Mouse (Mus musculus): ENCODE data around the gene Syt17. TPM values are rescaled to one million over a fixed set of nuclear protein-coding genes. Genes with fewer than 3 reads are reported as not detected.

Gene Syt17
- polyA plus RNA-seq, 1 experiment from 2014 or later = 11.6 TPM

- H3K4me2 ChIP-seq = no peak overlapping the region
- no peak overlapping the region for H3K4me3 ChIP-seq (replicated peaks)
- no peak overlapping the region for H3K9ac ChIP-seq
- H3K36me3 ChIP-seq = peaks cover 4% of the 10 kb centered on the region; the same call in 1 of the 2 replicates
- WGBS = 72% methylated on average over 10 of the region's 10 CpGs
- H3K4me1 ChIP-seq = peaks cover 33% of the 10 kb centered on the region
- ATAC-seq (replicated peaks; ENCODE audit: low FRiP score) = no peak
- no peaks in the 10 kb centered on the region for H3K9me3 ChIP-seq (replicated peaks)
- H3K27me3 ChIP-seq = no peaks in the 10 kb centered on the region
- H3K27ac ChIP-seq = no peak overlapping the region
These were observed 33.2 kb upstream of the Syt17 start for GRCm38 (mm10) chr7:118481047-118481810.

- H3K9ac ChIP-seq = no peak overlapping the region
- H3K4me3 ChIP-seq (replicated peaks) = no peak overlapping the region
- no peaks in the 10 kb centered on the region for H3K27me3 ChIP-seq
- no peak for ATAC-seq (replicated peaks; ENCODE audit: low FRiP score)
- H3K4me1 ChIP-seq = peaks cover 37% of the 10 kb centered on the region
- no peaks in the 10 kb centered on the region for H3K9me3 ChIP-seq (replicated peaks)
- H3K4me2 ChIP-seq = no peak overlapping the region
- 79% methylated on average over 9 of the region's 9 CpGs for WGBS
- H3K36me3 ChIP-seq = peaks cover 4% of the 10 kb centered on the region; the same call in 1 of the 2 replicates
- H3K27ac ChIP-seq = no peak overlapping the region
These were observed 32.2 kb upstream of the Syt17 start for GRCm38 (mm10) chr7:118480160-118480709.

- Histone ChIP-seq H3K27me3 (no peaks in the 10 kb centered on the region), H3K4me3 (replicated peaks) (no peak overlapping the region), H3K4me2 (no peak overlapping the region), H3K9ac (no peak overlapping the region), H3K4me1 (peaks cover 37% of the 10 kb centered on the region), H3K36me3 (no peaks in the 10 kb centered on the region), H3K27ac (peak overlapping the region; percentile 66), H3K9me3 (replicated peaks) (no peaks in the 10 kb centered on the region)
- WGBS = 15% methylated on average over 3 of the region's 3 CpGs
- ATAC-seq (replicated peaks; ENCODE audit: low FRiP score) = peak; percentile 72
These were observed 30.9 kb upstream of the Syt17 start for GRCm38 (mm10) chr7:118478835-118479312.

DNA sequence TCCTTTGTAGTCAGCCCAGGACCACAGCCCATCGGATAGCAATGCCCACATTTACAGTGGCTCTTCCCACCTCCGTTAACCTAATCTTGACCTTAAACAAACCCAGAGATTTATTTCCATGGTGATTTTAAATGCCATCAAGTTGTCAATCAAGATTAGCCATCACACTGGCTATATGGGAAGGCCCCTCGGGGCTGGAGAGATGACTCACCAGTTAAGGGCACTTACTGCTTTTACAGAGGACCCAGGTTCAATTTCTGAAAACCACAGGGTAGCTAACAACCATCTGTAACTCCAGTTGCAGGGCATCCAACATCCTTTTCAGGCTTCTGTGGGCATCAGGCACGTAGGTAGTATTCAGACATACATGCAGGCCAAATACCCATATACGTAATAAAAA, 28.4 kb upstream of the Syt17 start:
- Histone ChIP-seq H3K4me2 (no peak overlapping the region), H3K4me1 (peaks cover 35% of the 10 kb centered on the region), H3K9ac (no peak overlapping the region), H3K4me3 (replicated peaks) (no peak overlapping the region), H3K27me3 (no peaks in the 10 kb centered on the region), H3K9me3 (replicated peaks) (no peaks in the 10 kb centered on the region), H3K27ac (no peak overlapping the region), H3K36me3 (no peaks in the 10 kb centered on the region)
- WGBS = 60% methylated on average over 5 of the region's 5 CpGs
- ATAC-seq (replicated peaks; ENCODE audit: low FRiP score) = no peak

DNA sequence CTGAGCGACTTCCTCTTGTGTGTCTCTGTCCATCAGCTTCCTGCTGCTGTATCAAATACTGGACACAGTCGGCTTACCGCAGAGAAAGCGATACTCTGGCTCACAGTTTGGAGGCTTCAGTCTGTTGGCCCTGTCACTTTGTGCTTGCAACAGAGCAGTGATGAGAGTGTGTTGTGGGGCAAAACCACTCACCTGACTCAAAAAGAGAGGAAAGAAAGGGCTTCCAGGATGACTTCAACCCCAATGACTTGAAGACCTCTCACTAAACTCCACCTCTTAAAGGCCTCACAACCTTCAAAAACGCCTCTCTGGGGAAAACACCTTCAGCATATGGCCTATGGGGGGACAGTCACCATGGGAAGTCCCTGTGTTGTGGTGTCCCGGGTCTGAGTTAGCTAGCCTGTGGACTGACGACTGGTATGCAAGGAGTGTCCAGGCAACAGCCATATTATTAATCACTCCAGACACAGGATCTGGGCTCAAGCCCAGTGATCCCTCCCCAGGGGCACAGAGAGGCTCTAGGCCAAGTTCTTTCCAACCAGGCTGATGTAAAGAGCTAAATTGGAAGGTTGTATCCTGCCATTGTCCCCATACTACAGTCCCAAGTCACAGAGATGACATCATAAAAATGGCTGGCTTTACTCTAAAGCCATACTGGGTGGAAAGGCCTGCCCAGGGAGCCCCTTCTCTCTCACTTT, 27.1 kb upstream of the Syt17 start:
- 83% methylated on average over 7 of the region's 7 CpGs for WGBS
- no peak overlapping the region for H3K4me2 ChIP-seq
- H3K27ac ChIP-seq = 0 out of 2 replicates have a peak overlapping the region, but pooled peaks have one; percentile 41
- no peaks in the 10 kb centered on the region for H3K36me3 ChIP-seq
- H3K4me3 ChIP-seq (replicated peaks) = no peak overlapping the region
- peaks cover 29% of the 10 kb centered on the region for H3K4me1 ChIP-seq
- no peaks in the 10 kb centered on the region for H3K9me3 ChIP-seq (replicated peaks)
- no peak for ATAC-seq (replicated peaks; ENCODE audit: low FRiP score)
- no peak overlapping the region for H3K9ac ChIP-seq
- H3K27me3 ChIP-seq = no peaks in the 10 kb centered on the region

DNA sequence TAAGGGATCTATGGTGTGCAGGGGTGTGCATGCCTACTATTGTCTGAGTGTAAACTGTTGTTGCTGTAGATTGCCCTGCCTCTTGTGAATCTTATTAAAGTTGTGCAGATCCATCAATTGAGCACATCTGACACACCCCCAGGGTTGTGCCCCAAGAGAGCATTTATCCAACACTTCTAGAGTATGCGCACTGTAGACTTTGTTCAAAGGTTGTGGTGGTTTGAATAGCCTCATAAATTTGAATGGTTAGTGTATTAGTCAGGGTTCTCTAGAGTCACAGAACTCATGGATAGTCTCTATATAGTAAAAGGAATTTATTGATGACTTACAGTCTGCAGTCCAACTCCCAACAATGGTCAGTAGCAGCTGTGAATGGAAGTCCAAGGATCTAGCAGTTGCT, 24.9 kb upstream of the Syt17 start:
- H3K27me3 ChIP-seq = no peaks in the 10 kb centered on the region
- no peak overlapping the region for H3K27ac ChIP-seq
- H3K4me1 ChIP-seq = peaks cover 16% of the 10 kb centered on the region; the same call in 1 of the 2 replicates
- 79% methylated on average over 1 of the region's 1 CpGs for whole genome bisulfite sequencing
- H3K4me2 ChIP-seq = no peak overlapping the region
- H3K36me3 ChIP-seq = no peaks in the 10 kb centered on the region
- no peak overlapping the region for H3K4me3 ChIP-seq (replicated peaks)
- H3K9ac ChIP-seq = no peak overlapping the region
- H3K9me3 ChIP-seq (replicated peaks) = no peaks in the 10 kb centered on the region
- ATAC-seq (replicated peaks; ENCODE audit: low FRiP score) = no peak

- H3K4me1 ChIP-seq = peaks cover 28% of the 10 kb centered on the region
- no peak overlapping the region for H3K9ac ChIP-seq
- no peak overlapping the region for H3K27ac ChIP-seq
- no peak for ATAC-seq (replicated peaks; ENCODE audit: low FRiP score)
- no peaks in the 10 kb centered on the region for H3K36me3 ChIP-seq
- WGBS = 84% methylated on average over 3 of the region's 3 CpGs
- no peaks in the 10 kb centered on the region for H3K9me3 ChIP-seq (replicated peaks)
- 0 out of 2 replicates have a peak, but pooled peaks cover 5% of the 10 kb centered on the region for H3K27me3 ChIP-seq
- no peak overlapping the region for H3K4me3 ChIP-seq (replicated peaks)
- H3K4me2 ChIP-seq = no peak overlapping the region
These were observed 20.0 kb upstream of the Syt17 start for GRCm38 (mm10) chr7:118468060-118468459.

DNA sequence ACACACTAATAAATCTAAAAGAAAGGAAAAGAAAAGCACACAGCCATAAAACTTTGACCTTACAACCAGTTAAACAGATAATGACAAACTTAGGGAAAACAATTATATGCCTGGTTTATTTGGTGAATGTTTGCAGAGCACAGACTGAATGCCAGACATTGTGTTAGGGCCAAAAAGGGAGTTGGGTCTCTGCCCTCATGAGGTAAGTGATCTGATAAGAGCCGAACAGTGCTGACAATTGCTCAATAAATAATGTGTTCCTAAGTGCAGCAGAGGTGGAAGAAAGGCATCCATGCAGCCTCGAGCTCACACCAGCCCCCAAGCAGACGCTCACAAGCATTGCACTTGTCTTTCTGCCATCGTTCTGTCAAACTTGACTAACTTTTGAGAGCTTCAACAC, 16.4 kb upstream of the Syt17 start:
- H3K4me1 ChIP-seq = peaks cover 29% of the 10 kb centered on the region
- no peaks in the 10 kb centered on the region for H3K9me3 ChIP-seq (replicated peaks)
- H3K27me3 ChIP-seq = 0 out of 2 replicates have a peak, but pooled peaks cover 5% of the 10 kb centered on the region
- WGBS = 15% methylated on average over 4 of the region's 4 CpGs
- no peak overlapping the region for H3K9ac ChIP-seq
- no peak for ATAC-seq (replicated peaks; ENCODE audit: low FRiP score)
- no peaks in the 10 kb centered on the region for H3K36me3 ChIP-seq
- H3K4me3 ChIP-seq (replicated peaks) = no peak overlapping the region
- H3K4me2 ChIP-seq = no peak overlapping the region
- H3K27ac ChIP-seq = no peak overlapping the region

DNA sequence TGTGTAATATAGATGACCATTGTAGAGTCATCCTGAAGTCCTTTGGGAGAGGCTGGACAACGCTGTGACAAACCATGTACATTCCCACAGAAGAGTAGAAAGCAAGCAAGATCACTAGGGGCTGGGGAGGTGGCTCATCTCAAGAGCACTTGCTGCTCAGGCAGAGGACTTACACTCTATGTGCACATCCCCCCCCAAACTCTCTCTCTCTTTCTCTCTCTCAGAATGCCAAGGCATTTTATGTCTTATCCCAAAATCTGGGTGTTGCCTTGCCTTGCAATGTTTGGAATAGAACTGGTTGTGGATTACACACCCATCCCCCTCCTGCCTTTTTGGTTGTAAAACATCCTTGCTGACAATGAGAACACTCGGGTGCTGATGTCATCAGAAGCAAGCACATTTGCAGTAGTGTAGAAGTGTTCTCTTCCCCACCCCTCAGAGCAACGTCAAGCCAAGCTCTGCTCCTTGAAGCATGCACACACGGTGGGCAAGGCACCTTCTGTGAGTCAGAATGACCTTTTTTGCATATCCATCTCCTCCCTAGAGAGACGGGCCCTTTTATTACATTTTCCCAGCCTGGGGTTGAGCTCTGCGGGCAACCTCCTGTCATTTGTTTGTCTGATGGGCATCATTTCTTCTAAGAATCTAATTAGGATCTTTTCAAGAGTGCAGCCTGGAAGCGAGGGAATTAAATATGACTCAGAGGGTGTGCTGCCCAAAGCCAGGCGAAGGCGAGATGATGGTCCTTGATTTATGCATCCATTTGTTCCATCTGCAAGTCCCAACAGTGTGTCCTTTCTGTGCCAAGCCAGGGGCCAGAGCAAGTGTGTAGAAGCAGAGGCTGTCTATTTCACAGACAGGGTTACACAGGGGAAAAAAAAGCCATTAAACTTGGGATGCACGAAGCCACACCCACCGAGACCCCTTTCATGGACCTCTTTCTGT, 15.1 kb upstream of the Syt17 start:
- ATAC-seq (replicated peaks; ENCODE audit: low FRiP score) = no peak; the same call in 1 of the 2 replicates
- peaks cover 29% of the 10 kb centered on the region for H3K4me1 ChIP-seq
- 26% methylated on average over 11 of the region's 11 CpGs for WGBS
- no peak overlapping the region for H3K9ac ChIP-seq
- no peak overlapping the region for H3K4me3 ChIP-seq (replicated peaks)
- no peaks in the 10 kb centered on the region for H3K36me3 ChIP-seq
- peaks cover 8% of the 10 kb centered on the region; the same call in 1 of the 2 replicates for H3K27me3 ChIP-seq
- H3K27ac ChIP-seq = no peak overlapping the region
- no peaks in the 10 kb centered on the region for H3K9me3 ChIP-seq (replicated peaks)
- no peak overlapping the region for H3K4me2 ChIP-seq

DNA sequence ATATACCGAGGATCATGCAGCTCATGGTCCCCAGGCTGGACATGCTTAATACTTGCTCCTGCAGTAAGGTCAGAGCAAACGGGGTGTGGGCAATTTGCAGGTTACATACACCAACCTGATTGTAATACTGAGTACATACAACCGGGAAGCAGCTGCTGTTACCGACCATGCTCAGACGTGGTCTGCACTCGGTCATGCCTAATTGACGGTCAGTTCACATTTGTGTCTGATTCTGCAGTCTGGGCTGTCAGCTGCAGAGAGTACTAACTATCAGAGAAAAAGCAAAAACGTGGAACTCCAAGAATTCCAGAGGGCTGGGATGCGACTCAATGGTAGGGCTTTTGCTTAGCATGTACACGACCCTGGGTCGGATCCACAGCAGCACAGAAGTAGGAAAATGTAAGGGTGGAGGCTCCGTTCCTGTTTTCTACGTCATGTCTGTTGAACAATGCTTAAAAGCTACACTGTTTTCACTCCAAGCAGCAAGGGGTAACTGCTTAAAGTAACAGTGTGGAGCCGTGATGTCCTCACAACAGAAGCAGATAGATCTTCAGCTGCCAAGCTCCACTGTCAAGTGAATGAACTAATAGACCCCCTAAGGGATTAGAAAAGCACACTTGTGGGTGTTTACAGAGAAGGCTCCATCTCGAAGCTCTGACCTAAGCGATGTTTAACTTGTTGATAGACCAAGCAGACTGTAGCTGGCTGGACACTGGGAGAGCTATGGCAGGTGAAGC, 13.5 kb upstream of the Syt17 start:
- H3K27ac ChIP-seq = no peak overlapping the region
- H3K4me3 ChIP-seq (replicated peaks) = no peak overlapping the region
- no peak overlapping the region for H3K9ac ChIP-seq
- H3K9me3 ChIP-seq (replicated peaks) = no peaks in the 10 kb centered on the region
- peaks cover 2% of the 10 kb centered on the region; the same call in 1 of the 2 replicates for H3K27me3 ChIP-seq
- H3K4me2 ChIP-seq = no peak overlapping the region
- ATAC-seq (replicated peaks; ENCODE audit: low FRiP score) = no peak
- no peaks in the 10 kb centered on the region for H3K36me3 ChIP-seq
- peaks cover 26% of the 10 kb centered on the region for H3K4me1 ChIP-seq
- 51% methylated on average over 16 of the region's 16 CpGs for WGBS

DNA sequence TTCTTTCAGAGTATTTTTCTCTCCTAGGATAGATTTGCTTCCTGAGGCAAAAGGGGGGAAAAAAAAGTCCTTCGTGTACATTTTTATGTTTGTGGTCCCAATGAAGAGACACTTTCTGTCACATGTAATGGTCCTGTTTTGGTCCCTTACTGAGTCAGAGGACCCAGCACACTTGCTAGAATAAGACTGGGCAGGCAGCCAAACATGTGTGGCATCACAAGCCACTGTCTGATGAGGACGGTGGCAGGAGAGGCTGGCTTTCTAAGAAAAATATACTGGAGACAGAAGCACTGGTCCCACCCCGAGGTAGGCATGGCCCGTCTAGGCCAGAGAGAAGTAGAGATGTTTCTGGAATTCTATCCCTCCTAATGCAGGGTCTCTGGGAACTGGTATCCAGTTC, 5.7 kb upstream of the Syt17 start:
- Histone ChIP-seq H3K27ac (no peak overlapping the region), H3K9me3 (replicated peaks) (no peaks in the 10 kb centered on the region), H3K4me1 (peaks cover 4% of the 10 kb centered on the region; the same call in 1 of the 2 replicates), H3K27me3 (peaks cover 10% of the 10 kb centered on the region), H3K4me3 (replicated peaks) (no peak overlapping the region), H3K36me3 (no peaks in the 10 kb centered on the region), H3K9ac (no peak overlapping the region), H3K4me2 (no peak overlapping the region)
- no peak for ATAC-seq (replicated peaks; ENCODE audit: low FRiP score)
- WGBS = 68% methylated on average over 4 of the region's 4 CpGs

Measured in kidney, embryonic 15.5 days (tissue).